Mouse (Mus musculus) left cerebral cortex, postnatal 14 days (tissue): Measurements from ENCODE around the gene Agpat4. TPM values are rescaled to one million over a fixed set of nuclear protein-coding genes. Genes with fewer than 3 reads are reported as not detected.
A peak's percentile ranks its signal among the peaks of the same experiment; 100 is the strongest.

ENCODE experiments used
- DNase-seq, 2 experiments: peaks; one replicate each; pipeline ENCODE4 v3.0.0; 2021 to 2022; ENCODE audit warnings: low spot score in 2 of 2, mixed read lengths in 1 of 2
- intact Hi-C: fragments of 180-260 bp; cut with DNase I; formaldehyde crosslinking; loops from one replicate; pipeline ENCODE4 v1.15.1; 2025
- long read RNA-seq, 2 experiments: library from polyadenylated mRNA; stranded (forward); transcript quantifications; one replicate each; pipeline ENCODE4 v2.0.0; 2021
- total RNA-seq, 2 experiments: library from RNA; stranded (reverse); gene quantifications; 2 replicates each; pipeline ENCODE4 v1.2.3; 2021

Agpat4 gene
- 10 to 100 TPM; 68.3 to 73.6 TPM for total RNA-seq
- long read RNA-seq, experiment 1, transcript Agpat4-201 (9 exons, 1,915 nt), result major isoform, 87 of 110 reads
- long read RNA-seq, experiment 1, partial matches to known transcripts, result 5 of 110 reads
- long read RNA-seq, experiment 1, other reads (novel, unspliced or antisense), result 16 of 110 reads
- long read RNA-seq, experiment 2, transcript Agpat4-201 (9 exons, 1,915 nt), result major isoform, 101 of 112 reads
- long read RNA-seq, experiment 2, partial matches to known transcripts, result 1 of 112 reads
- long read RNA-seq, experiment 2, other reads (novel, unspliced or antisense), result 10 of 112 reads

DNA sequence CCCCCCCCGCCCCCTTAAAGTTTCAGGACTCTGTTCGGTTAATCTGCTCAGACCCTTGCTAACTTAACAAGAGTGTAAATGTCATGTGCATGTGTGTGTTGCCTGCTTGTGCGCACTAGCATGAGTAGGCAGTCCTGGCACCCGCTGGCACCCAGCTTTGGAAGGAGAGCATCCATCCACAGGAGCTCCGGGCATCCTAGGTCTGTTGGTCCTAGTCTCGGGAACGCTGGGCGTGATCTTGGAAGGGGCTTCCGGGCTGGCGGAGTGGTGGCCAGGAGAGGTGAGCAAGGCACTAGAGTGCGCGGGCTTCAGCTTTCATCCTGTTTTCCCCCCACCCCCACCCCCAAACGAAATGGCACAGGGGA lies at the start of gene Agpat4:
TSS of gene Agpat4 (plus strand) at position 144 of the 365 bp plus-strand sequence.
- intact Hi-C loops, result loop anchor here (5.0 kb wide), 3 partner anchors 49 to 89 kb away; no protein-coding TSS in a partner anchor
- peak; percentile 32 to 41 for DNase-seq

DNA sequence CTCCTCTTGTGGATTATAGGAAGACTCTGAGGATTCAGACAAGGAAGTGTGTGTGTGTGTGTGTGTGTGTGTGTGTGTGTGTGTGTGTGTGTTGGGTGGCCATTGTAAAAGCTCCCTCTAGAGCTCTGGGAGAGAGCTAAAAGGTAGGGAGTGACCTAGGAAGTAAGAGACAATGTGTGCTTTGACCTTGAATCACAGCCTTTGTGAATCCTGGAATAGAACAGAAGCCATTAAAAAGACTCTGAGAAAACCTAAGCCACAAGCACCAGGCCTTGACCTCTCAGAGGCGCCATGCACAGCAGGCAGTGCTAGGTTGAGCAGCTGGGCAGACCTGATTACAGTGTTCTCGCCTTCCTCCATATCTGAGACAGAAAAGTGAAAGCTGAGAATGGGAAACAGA lies 41.7 kb upstream of the Agpat4 start:
- no peak for DNase-seq
- intact Hi-C loops, result no loop called here

DNA sequence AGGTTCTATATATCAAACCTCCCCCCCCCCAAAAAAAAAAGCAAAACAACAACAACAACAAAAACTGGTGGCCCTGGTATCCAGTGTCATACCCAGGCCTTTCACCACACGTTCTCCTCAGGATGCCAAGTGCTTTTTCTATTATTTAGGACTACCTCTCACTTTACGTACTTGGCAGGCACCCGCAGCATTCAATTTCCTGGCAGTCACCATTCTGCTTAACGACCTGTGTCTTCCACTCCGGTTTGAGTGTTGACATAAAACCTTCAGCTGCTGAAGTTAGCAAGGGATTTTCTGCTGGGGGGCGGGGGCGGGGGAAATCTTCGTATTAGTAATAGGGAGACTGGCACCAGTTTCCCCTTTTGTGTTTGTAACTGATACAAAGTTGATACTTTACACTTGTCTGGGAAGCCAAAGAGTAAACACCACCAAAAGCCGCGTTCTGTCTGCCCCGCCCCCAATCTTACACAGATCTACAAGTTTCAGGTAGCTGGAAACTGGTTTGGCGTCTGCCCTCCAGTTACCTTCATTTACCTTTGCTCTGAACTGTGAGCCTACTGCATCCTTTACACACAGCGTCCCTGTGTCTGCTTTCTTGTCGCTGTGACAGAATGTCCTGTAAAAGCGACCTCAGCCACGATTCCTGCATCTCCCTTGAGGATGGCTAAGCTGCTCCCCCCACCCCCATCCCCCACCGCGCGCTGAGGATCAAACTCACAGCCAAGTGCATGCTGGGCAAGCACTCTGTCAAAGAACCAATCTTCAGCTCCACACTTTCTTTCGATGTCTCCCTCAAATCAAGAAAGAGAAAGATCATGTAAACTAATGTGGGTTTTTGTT lies 37.6 kb upstream of the Agpat4 start:
- intact Hi-C loops, result no loop called here
- DNase-seq, result no peak

DNA sequence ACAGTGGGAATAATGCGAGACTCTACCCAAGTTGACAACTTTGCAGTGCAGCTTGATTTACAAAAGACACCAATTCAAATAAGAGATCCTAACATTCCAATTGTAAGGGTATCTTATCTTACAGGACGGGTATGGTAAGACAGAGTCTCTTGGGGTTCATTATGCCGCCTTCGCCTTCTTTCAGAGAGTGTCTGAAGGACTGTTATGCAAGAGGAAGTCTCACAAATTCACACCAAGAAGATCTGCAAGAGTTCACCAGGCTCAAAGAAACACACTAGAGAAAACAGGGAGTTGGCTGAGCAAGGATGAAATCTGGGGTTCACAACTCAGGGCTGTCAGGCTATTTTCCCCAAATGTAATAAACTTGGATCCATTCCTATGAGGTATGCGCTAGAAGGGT lies 36.3 kb upstream of the Agpat4 start:
- intact Hi-C loops, result no loop called here
- DNase-seq, result peak in 1 of 2 experiments; percentile 15

DNA sequence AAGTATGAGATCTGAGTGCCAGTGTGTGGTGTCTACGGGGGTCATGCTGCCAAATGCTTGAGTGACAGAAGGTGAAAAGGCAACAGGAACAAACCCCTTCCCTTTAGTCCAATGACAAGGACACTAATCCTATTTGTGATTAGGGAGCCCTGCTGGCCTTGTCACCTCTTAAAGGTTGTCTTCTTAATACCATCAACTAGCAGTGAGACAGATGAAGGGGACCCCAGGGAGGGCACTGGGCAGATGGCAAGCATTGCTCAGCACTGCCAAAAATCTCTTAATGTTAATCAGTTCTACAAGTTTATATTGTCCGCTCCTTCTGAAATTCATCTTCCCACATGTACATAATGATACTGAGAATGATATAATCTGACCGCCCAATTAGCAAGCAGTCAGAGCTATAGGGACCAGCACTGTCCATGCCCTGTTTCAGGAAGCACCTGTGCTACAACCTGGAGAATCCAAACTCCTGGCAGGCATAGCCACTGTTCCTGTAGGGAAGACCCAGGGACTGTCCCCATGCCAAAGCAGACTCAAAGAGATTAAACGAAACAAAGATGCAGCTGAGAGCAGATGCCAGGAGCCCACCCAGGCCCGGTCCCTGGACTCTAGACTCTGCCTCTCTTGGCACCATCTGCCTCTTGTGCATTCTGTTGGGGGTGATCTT lies 28.1 kb upstream of the Agpat4 start:
- no peak for DNase-seq
- intact Hi-C loops, result no loop called here

DNA sequence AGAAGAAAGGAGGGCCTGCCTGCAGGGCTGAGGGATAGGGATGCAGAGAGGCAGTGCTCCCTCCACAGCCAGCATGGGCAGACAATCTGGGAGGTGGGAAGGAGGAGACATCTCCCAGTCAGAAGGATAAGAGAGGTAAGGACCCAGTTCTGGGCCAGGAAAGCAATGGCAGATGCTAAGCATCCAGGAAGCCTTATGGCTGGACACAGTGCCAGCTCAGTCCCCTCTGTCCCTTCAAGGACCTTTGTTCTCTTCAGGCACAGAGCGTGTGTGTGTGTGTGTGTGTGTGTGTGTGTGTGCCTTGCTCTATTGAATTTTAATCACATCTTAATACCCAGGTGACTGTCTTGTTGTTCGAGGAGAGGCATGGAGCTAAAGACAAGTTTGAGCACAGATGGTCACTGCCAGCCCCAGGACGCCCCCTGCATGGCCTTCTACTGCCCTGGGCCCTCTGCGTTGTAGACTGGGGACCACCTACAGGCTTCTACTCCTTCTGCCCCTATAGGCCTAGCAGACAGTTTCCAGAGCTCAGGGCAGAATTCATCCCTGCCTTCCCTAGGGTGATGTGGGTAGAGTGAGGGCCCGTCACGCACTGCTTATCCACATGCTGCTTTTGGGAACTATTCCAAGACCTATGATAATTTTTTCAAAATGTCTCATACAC lies 25.5 kb upstream of the Agpat4 start:
- no peak for DNase-seq
- intact Hi-C loops, result no loop called here

DNA sequence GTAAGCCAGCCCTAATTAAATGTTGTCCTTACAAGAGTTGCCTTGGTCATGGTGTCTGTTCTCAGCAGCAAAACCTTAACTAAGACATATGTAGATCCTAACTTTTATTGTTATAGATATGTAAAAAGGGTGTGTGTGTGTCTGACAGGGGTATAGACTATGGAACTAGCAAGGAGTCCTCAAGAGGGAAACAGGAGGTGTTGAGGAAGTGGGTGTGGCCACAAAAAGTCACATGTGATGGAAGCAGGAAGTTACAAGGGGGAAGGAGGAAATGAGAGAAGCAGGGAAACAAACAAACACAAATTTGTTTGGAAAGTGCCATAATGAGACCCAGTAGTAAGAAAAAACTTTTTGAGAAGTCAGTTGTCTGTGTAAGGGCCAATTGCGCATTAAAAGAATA lies 24.5 kb upstream of the Agpat4 start:
- intact Hi-C loops, result no loop called here
- DNase-seq, result no peak

DNA sequence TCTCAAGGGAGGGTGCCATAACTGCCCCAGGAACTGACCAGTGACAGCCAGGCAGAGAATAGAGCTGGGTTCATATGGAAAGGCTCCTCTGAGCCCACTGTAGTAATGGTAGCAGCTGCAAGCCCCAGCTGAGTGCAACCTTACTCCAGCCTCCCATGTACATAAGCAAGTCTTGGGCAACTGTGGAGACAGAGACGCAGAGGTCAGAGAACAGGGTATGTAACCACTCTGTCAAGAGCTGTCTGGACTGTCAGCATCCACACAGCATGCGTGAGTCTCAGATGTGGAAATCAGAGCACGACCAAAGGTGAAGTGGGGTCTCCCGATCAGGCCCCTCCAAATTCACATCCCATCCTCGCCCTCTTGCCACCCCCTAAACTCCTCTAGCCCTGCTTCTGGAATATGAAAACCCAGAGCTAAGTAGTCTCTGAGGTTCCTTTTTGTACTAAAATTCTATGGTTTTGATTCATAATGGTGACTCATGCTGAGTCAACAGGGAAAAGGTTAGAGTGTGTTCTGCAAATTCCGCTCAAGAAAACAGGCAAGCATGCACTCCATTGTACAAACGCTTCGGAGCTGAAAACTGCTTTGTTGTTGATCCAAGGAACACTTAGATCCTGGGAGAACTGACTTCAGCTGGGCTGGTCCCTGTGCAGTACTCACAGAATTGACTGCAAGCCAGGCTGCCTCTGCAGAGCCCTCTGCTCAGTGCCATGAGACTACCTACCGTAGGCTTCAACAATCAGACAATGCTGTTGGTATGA lies 23.5 kb upstream of the Agpat4 start:
- intact Hi-C loops, result no loop called here
- no peak for DNase-seq

DNA sequence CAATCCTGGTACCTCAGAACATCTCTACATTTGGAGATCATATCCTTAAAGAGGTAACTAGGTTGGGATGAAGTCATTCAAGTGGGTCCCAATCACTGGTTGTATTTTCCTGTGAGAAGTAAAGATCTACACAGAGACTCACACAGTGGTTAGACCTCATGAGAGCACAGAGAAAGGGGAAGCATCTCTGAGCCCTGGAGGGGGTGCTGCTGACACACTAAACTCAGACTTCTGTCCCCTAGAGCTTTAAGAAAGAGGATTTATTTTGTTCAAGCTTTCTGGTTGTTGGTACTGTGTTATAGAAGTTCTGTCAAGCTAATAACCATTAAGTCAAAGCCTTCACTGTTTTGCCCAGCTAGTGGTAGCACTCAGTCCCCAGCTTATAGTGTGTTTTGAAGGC lies 19.1 kb upstream of the Agpat4 start:
- intact Hi-C loops, result no loop called here
- DNase-seq, result no peak

DNA sequence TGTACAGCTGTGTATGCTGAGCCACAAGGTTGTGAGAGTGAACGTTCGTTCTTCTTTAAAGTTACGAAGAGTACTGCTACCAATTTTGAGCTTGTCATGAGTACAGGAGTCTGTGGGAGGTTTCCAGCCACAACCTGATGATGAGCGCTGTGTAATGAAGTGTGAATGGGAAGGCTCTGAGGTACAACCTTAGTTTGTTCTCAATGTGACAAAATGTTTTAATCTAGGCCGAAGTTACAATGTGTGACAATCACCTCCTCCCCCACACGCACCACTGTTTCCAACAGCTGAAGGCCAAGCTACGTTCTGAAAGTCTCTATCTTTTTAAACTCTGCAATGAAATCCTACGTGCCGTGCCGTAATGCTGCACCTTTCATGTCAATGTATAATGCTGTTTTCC lies 16.2 kb upstream of the Agpat4 start:
- intact Hi-C loops, result no loop called here
- DNase-seq, result peak in 1 of 2 experiments; percentile 22

DNA sequence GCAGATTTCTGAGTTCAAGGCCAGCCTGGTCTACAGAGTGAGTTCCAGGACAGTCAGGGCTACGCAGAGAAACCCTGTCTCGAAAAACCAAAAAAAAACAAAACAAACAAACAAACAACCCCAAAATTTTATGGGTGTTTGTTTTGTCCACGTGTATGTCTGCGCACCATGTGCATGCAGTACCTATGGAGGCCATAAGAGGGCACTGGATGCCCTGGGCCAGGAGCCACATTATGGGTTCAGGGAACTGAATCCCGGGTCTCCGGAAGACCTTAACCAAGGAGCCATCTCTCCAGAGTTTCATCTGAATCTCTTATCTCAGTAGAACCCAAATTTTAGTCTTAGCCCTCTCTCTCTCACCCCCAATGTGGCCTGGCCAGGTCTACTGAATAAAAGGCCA lies 14.7 kb upstream of the Agpat4 start:
- intact Hi-C loops, result no loop called here
- no peak for DNase-seq

DNA sequence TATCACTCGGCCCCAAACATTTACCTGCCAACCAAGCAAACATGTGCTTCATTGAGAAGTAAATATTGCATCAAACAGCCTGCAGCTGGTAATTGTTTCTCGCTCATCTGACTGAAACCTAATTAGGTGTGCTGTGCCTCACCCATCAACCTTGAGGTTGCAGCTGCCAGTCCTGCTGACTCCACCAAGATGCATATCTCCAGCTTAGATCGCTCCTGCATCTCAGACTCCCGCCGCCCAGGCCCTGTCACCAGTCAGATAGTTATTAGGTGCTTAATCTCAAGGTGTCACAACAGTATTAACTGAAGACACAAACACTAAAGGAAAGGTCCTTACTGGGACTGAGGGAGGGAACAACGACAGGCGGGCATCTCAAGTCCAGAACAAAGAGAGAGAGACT lies 14.3 kb upstream of the Agpat4 start:
- DNase-seq, result no peak
- intact Hi-C loops, result no loop called here

DNA sequence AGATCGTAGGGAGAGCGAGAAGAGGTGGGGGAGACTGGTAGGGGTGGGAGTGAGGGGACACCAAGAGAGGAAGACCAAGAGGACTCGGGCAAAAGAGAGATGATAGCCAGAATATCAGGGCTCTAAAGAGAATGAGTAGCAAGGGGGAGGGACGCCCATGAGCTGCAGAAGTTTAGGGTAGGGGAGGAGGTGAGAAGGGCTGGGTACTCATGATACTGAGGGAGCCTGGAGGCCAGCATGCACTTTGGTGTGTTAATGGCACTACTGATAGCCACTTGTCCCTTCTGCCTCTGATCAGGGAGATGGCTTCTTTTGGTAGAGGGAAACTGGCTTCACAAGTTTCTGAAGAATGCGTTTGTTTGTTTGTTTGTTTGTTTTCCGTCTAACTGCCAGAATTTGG lies 13.8 kb upstream of the Agpat4 start:
- intact Hi-C loops, result no loop called here
- DNase-seq, result no peak

DNA sequence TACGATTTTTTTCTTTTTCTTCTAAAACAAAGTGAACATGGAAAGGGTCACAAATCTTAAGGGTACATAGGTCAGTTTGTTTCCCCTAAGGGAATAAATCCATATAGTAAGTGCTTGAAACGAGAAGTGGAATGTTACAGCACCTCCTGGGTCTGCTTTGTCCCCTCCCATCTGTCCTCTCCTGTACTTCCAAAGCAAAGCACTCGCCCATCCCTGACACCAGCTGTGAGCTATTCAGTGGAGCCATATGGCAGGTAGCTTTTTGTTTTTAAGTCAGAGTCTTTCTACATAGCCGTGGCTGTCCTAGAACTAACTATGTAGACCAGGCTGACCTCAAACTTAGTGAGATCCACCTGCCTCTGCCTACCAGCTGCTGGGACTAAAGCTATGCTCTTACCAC lies 12.2 kb upstream of the Agpat4 start:
- intact Hi-C loops, result no loop called here
- DNase-seq, result no peak

DNA sequence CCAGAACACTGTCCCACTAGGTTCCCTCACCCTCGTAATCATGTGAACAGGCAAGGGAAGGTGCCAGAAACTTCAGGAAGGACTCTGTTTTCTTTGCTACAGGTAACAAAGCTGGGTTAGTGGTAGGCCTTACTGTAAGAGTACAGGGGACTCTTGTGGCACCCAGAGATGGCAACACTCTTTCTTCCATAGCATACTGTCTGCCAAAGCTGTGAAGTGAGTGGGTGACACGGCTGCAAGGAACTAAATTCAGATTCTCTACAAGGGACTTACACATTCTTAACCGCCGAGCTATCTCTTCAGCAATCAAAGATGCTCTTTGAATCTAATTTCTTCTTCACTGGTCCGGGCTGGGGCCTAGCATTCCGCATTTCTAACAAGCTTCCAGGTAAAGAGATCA lies 4.9 kb upstream of the Agpat4 start:
- intact Hi-C loops, result no loop called here
- peak; percentile 16 to 35 for DNase-seq

DNA sequence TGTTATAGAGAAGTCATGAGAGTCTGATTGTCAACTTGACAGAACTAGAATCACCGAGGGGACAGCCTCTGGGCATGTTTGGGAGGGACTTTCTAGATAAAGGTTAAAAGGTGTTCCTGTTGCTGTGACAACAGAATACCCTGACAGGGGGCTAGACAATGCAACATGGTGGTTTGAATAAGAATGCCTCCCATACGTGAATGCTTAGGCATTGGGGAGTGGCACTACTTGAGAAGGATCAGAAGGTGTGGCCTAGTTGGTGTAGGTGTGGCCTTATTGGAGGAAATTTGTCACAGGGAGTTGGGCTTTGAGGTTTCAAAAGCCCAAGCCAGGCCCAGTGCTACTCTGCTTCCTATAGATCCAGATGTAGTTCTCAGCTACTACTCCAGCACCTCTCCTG lies 3.4 kb upstream of the Agpat4 start:
- no peak for DNase-seq
- intact Hi-C loops, result loop anchor here (5.0 kb wide), 3 partner anchors 52 to 92 kb away; no protein-coding TSS in a partner anchor

DNA sequence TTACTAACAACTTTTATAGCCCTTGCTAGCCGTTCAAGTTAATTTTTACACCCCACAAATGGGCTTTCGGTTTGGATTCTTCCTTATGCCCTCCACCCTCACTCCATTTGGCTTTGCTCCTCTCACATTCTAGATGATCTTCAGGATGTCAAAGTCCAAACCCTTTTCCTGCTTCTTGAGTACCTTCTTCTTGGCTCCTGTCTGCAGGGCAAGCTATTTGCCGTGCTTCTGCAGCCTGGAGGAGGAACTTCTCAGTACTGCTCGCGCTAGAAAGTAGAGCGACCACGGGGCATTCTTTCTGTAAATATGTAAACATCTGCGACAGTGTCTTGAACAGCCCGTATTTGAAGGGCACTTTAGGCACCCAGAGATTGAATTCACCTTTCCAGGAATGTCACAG lies 373 bp upstream of the Agpat4 start:
- intact Hi-C loops, result loop anchor here (5.0 kb wide), 3 partner anchors 49 to 89 kb away; no protein-coding TSS in a partner anchor
- no peak for DNase-seq

DNA sequence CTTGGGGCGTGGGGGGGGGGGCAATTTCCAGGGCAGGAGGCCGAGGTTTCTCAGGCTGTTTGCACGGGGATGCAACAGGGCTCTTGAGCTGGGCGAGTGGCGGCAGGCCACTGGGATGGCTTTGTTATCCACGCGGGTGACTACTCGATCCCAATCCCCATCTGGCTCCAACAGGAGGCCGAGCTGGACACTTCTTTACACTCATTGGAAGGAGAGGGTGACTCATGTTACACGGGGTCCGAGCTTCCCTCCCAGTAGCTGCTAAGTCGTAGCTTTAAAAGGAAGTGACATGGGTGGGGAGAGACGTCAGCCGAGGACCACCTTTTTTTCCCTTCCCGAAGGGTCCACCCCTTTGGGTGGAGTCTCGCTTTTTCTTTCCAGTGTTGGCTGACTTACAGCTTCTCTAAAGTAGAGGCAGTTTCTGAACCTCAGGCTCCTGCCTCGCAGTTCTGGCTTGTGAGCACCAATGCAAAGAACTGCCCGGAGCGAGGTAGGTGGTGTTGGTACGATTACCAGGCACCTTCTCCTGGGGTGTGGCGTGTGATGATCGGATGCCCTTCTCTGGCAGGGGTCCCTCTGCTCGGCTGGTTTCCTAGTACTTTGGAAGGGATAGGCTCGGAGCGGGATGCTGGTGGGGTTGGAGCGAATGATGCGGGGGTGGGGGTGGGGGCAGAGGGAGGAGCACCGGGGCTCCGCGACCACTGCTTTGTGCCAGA lies 580 bp downstream of the Agpat4 start:
- intact Hi-C loops, result loop anchor here (5.0 kb wide), 3 partner anchors 48 to 88 kb away; no protein-coding TSS in a partner anchor
- DNase-seq, result peak; percentile 79 to 94
